Mouse (Mus musculus) cortical plate, adult 2 months (tissue): ENCODE data around the gene Hes7.

Experiments used
- CTCF ChIP-seq: fragments of 200-500 bp; IDR thresholded peaks from 2 replicates; pipeline ENCODE4 v1.5.1; 2011; ENCODE audit warnings: mild to moderate bottlenecking, control low read depth, low read length; ENCODE audit not compliant: insufficient read depth; ENCODE audit errors: extremely low read depth
- POLR2A ChIP-seq: fragments of 200-500 bp; IDR thresholded peaks from 2 replicates; pipeline ENCODE4 v1.6.1; 2011; ENCODE audit warnings: mild to moderate bottlenecking, low read length, control low read depth; ENCODE audit not compliant: insufficient read depth; ENCODE audit errors: extremely low read depth

DNA sequence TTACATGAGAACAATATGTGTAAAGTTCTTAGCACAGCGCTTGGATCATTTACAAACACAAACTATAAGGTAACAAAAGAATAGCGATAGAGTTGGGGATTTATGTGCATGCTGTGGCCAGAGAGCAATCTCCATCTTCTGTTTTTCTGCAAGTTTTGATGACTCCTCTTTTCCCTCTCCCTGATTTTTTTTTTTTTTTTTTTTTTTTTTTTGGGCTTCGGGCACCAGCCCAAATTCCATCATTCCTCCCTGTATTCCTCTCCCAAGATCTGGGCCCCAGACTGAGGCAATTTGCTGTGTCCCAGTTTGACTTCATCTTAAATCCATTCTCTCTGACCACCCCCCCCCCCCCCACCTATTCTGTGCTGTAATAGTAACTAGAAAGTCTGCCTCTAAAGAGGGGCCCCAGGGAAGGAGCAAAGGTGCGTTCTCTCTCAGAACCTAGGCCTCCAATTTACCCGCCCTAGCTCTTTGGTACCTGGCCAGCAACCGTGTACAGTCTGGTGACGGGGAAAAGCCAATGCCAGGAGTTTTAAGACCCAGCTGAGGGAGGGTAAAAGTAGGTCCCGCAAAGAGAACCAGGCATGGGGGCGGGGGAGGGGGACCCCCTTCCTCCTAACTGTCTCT, 23.7 kb upstream of the Hes7 start:
- TF ChIP-seq POLR2A: no peak
- no peak for TF ChIP-seq CTCF
